Mouse (Mus musculus) A20 (cell line): Measurements from ENCODE around the gene Hdac1.

Experiments used
- DNase-seq: peaks from one replicate; pipeline ENCODE4 v3.0.0-alpha.2; 2011; ENCODE audit warnings: low read depth, low spot score

Gene Hdac1

DNA sequence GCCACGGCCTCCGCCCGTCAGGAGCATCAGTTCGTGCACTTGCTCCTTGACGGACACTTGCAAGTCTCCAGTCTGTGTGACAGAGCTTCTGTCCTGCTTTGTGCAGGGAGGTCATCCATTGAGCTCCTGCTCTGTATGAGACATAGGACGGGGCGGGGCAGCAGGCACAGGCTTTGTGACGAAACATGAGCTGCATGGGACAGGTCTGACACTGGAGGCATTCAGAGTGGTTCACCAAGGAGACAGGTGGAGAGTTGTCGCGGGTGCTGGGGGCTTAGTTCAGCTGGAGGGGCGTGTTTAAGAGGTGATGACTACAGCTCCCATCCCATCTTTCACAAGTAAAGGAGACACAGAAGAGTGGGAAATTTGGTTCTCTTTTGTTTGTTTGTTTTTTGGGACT is 66.5 kb downstream of the Hdac1 start:
- no peak for DNase-seq
